Mouse (Mus musculus): ENCODE measurements at regions not wholly inside any gene's neighbourhood (a gene's known extent, or its start where the extent isn't known, plus 50 kb on each side); places are given as distances from the start of the nearest gene placed in this dataset.

DNA sequence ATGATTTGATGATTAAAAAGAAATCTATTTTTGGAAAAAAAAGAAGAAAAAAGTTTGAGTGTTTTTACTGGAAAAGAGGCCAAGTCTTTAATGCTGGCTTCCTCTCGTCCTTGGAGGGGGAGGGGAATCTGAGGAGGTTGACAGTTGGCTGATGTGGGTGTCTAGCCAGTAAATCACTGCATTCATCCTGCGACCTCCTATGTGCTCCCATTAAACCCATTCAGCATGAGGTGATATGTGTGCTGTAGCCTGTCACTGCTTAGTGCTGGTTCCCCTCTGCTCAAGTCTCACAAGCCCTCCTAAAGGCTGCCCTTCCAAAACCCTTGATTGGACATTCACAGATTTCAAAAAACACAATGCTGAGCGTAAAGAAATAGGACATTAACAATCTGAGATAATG lies 68.7 kb downstream of the Atoh1 start:
- peaks cover 4% of the 10 kb centered on the region for H3K4me1 ChIP-seq (ENCODE audit: control insufficient read depth, insufficient read depth, low read depth, low read length)
- no peaks in the 10 kb centered on the region for H3K9me3 ChIP-seq (ENCODE audit: control insufficient read depth, low read length)
- H3K36me3 ChIP-seq (ENCODE audit: control insufficient read depth, insufficient read depth, low read length) = no peaks in the 10 kb centered on the region
- no peak overlapping the region for H3K4me2 ChIP-seq (ENCODE audit: low read length)
- H3K4me3 ChIP-seq (ENCODE audit: low read length) = no peak overlapping the region
- peak; percentile 52; the same call in 1 of the 2 replicates for ATAC-seq
- WGBS = 34% methylated on average over 3 of the region's 3 CpGs
- no peak overlapping the region for H3K27ac ChIP-seq (ENCODE audit: low read depth, low read length)
- no peaks in the 10 kb centered on the region for H3K27me3 ChIP-seq (replicated peaks; ENCODE audit: control insufficient read depth, insufficient read depth, low read length)
- H3K9ac ChIP-seq (ENCODE audit: low read depth, low read length) = no peak overlapping the region

DNA sequence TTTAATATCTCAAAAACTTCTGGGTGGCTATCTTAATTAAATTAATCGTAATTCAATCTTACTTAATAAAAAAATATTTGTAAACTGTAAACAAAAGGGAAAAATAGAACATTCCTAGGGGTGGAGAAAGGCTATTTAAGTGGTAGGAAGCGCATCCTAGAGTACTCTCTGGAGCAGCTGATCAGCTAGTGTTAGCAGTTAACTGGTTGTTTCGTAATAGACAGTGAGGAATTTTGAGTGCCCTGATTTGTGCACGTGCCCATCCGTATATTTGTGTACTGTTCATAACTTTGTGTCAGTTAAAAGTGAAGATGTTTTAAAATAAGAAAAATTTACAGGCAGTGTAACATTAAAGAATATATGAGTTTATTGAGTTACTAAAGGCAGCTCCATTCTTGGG lies 69.9 kb downstream of the Atoh1 start:
- Histone ChIP-seq H3K9me3 (ENCODE audit: control insufficient read depth, low read length) (no peaks in the 10 kb centered on the region), H3K27ac (ENCODE audit: low read depth, low read length) (no peak overlapping the region), H3K4me3 (ENCODE audit: low read length) (peak overlapping the region; percentile 54), H3K4me1 (ENCODE audit: control insufficient read depth, insufficient read depth, low read depth, low read length) (peaks cover 4% of the 10 kb centered on the region), H3K36me3 (ENCODE audit: control insufficient read depth, insufficient read depth, low read length) (no peaks in the 10 kb centered on the region), H3K27me3 (replicated peaks; ENCODE audit: control insufficient read depth, insufficient read depth, low read length) (no peaks in the 10 kb centered on the region), H3K4me2 (ENCODE audit: low read length) (peak overlapping the region; percentile 95), H3K9ac (ENCODE audit: low read depth, low read length) (no peak overlapping the region; the same call in 1 of the 2 replicates)
- peak; percentile 26; the same call in 1 of the 2 replicates for ATAC-seq
- 62% methylated on average over 5 of the region's 5 CpGs for WGBS

DNA sequence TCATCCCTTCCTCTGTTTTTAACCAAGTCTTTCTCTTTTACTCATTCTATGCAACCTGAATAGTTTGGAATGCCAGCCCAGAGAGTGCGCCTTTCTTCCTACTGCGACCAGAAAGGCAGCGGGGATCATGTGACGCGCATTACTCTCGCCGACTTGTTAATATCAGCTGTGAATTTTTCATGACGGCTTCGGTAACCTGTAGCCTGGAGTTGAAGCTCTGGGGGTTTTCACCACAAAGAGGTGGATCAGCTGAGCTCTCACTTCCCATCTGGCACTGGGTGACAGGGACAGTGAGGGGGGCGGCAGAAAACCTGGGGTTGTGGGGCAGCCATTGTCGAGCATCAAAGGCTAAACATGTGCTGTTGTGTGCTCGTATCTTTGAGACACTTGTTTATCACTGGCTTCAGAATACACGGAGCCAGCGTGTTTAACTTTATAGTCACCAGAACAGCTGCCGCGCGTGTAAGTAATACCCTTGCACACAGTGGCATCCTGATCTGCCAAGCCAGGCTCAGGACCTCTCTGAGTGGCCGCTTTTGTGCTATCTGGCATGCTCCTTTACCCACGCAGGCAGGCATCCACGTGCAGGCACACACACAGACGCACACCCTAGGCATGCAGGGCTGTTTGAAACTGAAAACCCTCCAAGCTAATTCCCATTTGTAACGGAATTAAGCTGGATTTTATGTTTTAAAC lies 70.5 kb downstream of the Atoh1 start:
- peak; percentile 84 for ATAC-seq
- H3K4me1 ChIP-seq (ENCODE audit: control insufficient read depth, insufficient read depth, low read depth, low read length) = peaks cover 4% of the 10 kb centered on the region

DNA sequence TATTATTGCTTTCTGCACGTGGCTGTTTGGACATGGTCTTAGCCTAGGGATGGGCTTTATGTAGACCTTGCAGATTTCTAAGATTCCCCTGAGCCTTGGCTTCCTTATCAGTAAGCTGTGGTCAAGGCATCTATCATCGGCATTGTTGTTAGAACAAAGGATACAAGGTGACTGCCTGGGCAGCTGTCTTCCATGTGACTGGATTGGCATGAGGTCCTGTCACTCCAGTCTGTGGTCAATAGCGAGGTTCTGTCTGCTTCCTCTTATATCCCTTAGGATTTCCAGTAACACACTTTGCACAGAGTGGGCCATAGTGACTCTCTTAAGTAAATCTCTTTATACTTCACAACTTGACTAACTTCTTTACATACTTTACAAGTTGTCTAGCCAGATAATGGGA lies 72.0 kb downstream of the Atoh1 start:
- WGBS = 35% methylated on average over 3 of the region's 3 CpGs
- no peak overlapping the region for H3K27ac ChIP-seq (ENCODE audit: low read depth, low read length)

More for the DNA sequence above, 70.5 kb downstream of the Atoh1 start:
- Histone ChIP-seq H3K36me3 (ENCODE audit: control insufficient read depth, insufficient read depth, low read length) (no peaks in the 10 kb centered on the region), H3K4me2 (ENCODE audit: low read length) (peak overlapping the region; percentile 95), H3K27me3 (replicated peaks; ENCODE audit: control insufficient read depth, insufficient read depth, low read length) (no peaks in the 10 kb centered on the region), H3K9ac (ENCODE audit: low read depth, low read length) (peak overlapping the region; percentile 54), H3K9me3 (ENCODE audit: control insufficient read depth, low read length) (no peaks in the 10 kb centered on the region), H3K27ac (ENCODE audit: low read depth, low read length) (no peak overlapping the region; the same call in 1 of the 2 replicates), H3K4me3 (ENCODE audit: low read length) (peak overlapping the region; percentile 54)
- WGBS = 5% methylated on average over 22 of the region's 22 CpGs

DNA sequence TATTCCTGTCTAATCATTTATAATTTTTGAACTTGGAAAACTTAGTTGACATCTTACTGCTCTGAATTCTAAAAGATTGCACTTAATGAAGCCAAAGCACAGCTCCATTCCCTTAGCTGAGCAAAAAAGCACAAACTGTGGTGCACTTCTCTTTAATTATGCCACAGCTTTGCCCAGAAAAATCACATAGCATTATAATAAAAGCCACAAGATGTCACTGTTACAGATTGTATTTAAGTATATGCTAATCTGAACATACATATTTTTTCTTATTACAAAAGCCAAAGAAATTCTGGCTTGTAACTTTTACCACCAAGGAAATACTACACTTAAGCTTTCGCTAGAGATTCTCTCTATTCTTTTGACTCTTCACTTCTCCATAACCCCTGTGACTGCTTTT lies 86.2 kb downstream of the Atoh1 start:
- Histone ChIP-seq H3K4me1 (ENCODE audit: control insufficient read depth, insufficient read depth, low read depth, low read length) (no peaks in the 10 kb centered on the region), H3K4me2 (ENCODE audit: low read length) (no peak overlapping the region), H3K27me3 (replicated peaks; ENCODE audit: control insufficient read depth, insufficient read depth, low read length) (no peaks in the 10 kb centered on the region), H3K36me3 (ENCODE audit: control insufficient read depth, insufficient read depth, low read length) (no peaks in the 10 kb centered on the region), H3K9me3 (ENCODE audit: control insufficient read depth, low read length) (no peaks in the 10 kb centered on the region), H3K4me3 (ENCODE audit: low read length) (no peak overlapping the region), H3K27ac (ENCODE audit: low read depth, low read length) (no peak overlapping the region), H3K9ac (ENCODE audit: low read depth, low read length) (no peak overlapping the region)
- 84% methylated on average over 1 of the region's 1 CpGs for WGBS
- no peak for ATAC-seq

More for the DNA sequence above, 72.0 kb downstream of the Atoh1 start:
- ATAC-seq = no peak
- H3K4me2 ChIP-seq (ENCODE audit: low read length) = no peak overlapping the region
- no peak overlapping the region for H3K9ac ChIP-seq (ENCODE audit: low read depth, low read length)
- H3K36me3 ChIP-seq (ENCODE audit: control insufficient read depth, insufficient read depth, low read length) = no peaks in the 10 kb centered on the region
- peaks cover 4% of the 10 kb centered on the region for H3K4me1 ChIP-seq (ENCODE audit: control insufficient read depth, insufficient read depth, low read depth, low read length)
- no peaks in the 10 kb centered on the region for H3K27me3 ChIP-seq (replicated peaks; ENCODE audit: control insufficient read depth, insufficient read depth, low read length)
- no peaks in the 10 kb centered on the region for H3K9me3 ChIP-seq (ENCODE audit: control insufficient read depth, low read length)
- no peak overlapping the region for H3K4me3 ChIP-seq (ENCODE audit: low read length)

DNA sequence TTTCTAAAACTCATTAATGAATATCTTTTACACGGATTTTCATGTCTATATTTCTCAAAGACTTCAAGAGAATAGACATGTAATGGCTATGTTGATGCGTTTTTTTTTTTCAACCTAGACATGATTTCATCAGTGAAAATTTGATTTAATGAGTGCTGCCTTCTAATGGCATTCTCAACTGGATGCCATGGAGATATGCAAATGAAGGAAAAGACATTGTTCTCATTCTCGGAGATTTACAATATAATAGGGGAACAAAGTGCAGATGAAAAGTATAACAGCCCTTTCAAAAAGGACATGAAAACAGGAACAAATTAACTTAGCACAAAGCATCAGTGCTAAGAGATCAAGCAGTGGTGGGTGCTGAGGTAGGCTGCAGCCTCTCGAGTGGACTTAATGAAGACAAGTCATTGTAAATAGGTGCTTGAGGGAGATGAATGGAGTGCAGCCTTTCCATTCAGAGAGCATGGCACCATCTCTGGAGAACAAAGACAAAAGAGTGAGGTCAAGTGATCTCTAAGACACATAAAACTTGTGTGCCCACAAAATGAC lies 120.2 kb downstream of the Atoh1 start:
- Histone ChIP-seq H3K9me3 (ENCODE audit: control insufficient read depth, low read length) (no peaks in the 10 kb centered on the region), H3K36me3 (ENCODE audit: control insufficient read depth, insufficient read depth, low read length) (no peaks in the 10 kb centered on the region), H3K27ac (ENCODE audit: low read depth, low read length) (no peak overlapping the region), H3K4me1 (ENCODE audit: control insufficient read depth, insufficient read depth, low read depth, low read length) (no peaks in the 10 kb centered on the region), H3K4me2 (ENCODE audit: low read length) (no peak overlapping the region), H3K9ac (ENCODE audit: low read depth, low read length) (no peak overlapping the region), H3K4me3 (ENCODE audit: low read length) (no peak overlapping the region), H3K27me3 (replicated peaks; ENCODE audit: control insufficient read depth, insufficient read depth, low read length) (no peaks in the 10 kb centered on the region)
- ATAC-seq = no peak
- 18% methylated on average over 4 of the region's 4 CpGs for WGBS

DNA sequence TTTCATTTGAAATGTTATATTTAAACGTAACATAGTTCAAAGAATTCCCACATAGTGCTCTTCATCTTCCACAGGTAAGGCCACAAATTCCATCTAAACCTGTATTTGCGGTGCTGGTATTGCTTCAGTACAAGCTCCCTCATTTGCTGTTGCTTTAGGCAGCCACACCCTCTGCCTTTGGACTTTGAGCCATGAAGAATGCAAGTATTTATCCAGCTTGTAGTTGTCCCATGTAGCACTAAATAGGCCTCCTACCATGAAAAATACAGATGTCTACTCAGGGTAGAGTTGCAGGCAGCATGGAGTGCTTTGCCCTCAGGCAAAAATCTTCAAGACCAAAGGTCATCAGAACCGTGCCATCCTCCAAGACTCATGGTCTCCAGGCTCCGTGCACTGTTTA lies 134.0 kb downstream of the Atoh1 start:
- Histone ChIP-seq H3K27me3 (replicated peaks; ENCODE audit: control insufficient read depth, insufficient read depth, low read length) (no peaks in the 10 kb centered on the region), H3K4me3 (ENCODE audit: low read length) (no peak overlapping the region), H3K4me2 (ENCODE audit: low read length) (no peak overlapping the region), H3K9me3 (ENCODE audit: control insufficient read depth, low read length) (no peaks in the 10 kb centered on the region), H3K9ac (ENCODE audit: low read depth, low read length) (no peak overlapping the region), H3K36me3 (ENCODE audit: control insufficient read depth, insufficient read depth, low read length) (no peaks in the 10 kb centered on the region), H3K27ac (ENCODE audit: low read depth, low read length) (no peak overlapping the region), H3K4me1 (ENCODE audit: control insufficient read depth, insufficient read depth, low read depth, low read length) (no peaks in the 10 kb centered on the region)
- WGBS = 83% methylated on average over 4 of the region's 4 CpGs
- no peak for ATAC-seq

DNA sequence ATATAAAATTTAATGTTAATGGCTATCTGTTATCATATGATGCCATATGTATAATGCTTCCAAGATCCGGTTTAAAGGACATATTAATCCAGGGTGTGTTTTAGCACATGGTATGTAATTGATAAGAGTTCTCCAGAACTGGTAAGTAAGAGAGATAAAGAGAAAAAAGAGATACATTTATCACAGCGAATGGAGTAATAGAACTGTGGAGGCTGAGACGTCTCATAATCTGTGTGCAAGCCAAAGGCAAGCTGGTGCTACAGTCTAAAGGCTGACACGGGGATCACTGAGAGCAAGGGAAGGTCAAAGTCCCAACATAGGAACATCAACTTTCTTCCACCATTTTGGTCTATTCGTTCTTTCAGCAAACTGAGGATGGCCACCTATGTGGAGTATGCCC lies 146.0 kb upstream of the Smarcad1 start:
- no peaks in the 10 kb centered on the region for H3K27me3 ChIP-seq (replicated peaks; ENCODE audit: control insufficient read depth, insufficient read depth, low read length)
- H3K9me3 ChIP-seq (ENCODE audit: control insufficient read depth, low read length) = no peaks in the 10 kb centered on the region
- no peak for ATAC-seq
- H3K4me2 ChIP-seq (ENCODE audit: low read length) = no peak overlapping the region
- H3K36me3 ChIP-seq (ENCODE audit: control insufficient read depth, insufficient read depth, low read length) = no peaks in the 10 kb centered on the region
- no peak overlapping the region for H3K4me3 ChIP-seq (ENCODE audit: low read length)
- H3K4me1 ChIP-seq (ENCODE audit: control insufficient read depth, insufficient read depth, low read depth, low read length) = no peaks in the 10 kb centered on the region
- no peak overlapping the region for H3K27ac ChIP-seq (ENCODE audit: low read depth, low read length)
- WGBS = 87% methylated on average over 5 of the region's 5 CpGs
- H3K9ac ChIP-seq (ENCODE audit: low read depth, low read length) = no peak overlapping the region
